Mouse (Mus musculus): ENCODE measurements around the gene Dusp22. TPM values are rescaled to one million over a fixed set of nuclear protein-coding genes. Genes with fewer than 3 reads are reported as not detected.

Gene Dusp22
- polyA plus RNA-seq, 1 experiment from 2014 or later: 6.7 TPM

- Histone ChIP-seq H3K9ac (no peak overlapping the region), H3K27me3 (replicated peaks) (no peaks in the 10 kb centered on the region), H3K27ac (no peak overlapping the region), H3K9me3 (replicated peaks) (no peaks in the 10 kb centered on the region), H3K4me3 (no peak overlapping the region), H3K36me3 (no peaks in the 10 kb centered on the region), H3K4me1 (no peaks in the 10 kb centered on the region), H3K4me2 (no peak overlapping the region)
- no peak for ATAC-seq
- WGBS (ENCODE audit: insufficient replicate concordance): 23% methylated on average over 4 of the region's 4 CpGs
These were observed 22.1 kb downstream of the Dusp22 start for GRCm38 (mm10) chr13:30681866-30682265.

DNA sequence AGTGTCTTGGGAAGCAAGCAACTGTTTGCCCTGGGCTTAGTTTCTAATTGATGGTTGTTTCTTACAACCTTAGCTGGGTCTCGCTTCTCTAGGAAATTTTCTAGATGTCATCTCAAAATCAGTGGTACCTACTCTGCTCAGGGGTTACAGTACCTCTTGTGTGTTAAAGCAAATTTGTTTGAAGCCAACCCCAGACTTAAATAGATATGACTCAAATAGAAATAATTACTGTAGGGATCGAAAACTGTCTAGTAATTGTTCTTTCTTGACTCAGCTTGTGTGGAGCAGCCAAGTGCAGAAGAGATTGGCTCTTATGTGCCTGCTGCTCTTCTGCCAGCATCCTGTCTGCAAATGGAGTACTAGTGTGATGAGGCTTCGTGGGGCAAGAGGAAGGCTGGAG lies 22.5 kb downstream of the Dusp22 start:
- Histone ChIP-seq H3K36me3 (no peaks in the 10 kb centered on the region), H3K9me3 (replicated peaks) (no peaks in the 10 kb centered on the region), H3K4me1 (no peaks in the 10 kb centered on the region), H3K9ac (no peak overlapping the region), H3K4me3 (no peak overlapping the region), H3K27me3 (replicated peaks) (no peaks in the 10 kb centered on the region), H3K27ac (no peak overlapping the region), H3K4me2 (no peak overlapping the region)
- 58% methylated on average over 3 of the region's 3 CpGs for WGBS (ENCODE audit: insufficient replicate concordance)
- ATAC-seq: no peak

DNA sequence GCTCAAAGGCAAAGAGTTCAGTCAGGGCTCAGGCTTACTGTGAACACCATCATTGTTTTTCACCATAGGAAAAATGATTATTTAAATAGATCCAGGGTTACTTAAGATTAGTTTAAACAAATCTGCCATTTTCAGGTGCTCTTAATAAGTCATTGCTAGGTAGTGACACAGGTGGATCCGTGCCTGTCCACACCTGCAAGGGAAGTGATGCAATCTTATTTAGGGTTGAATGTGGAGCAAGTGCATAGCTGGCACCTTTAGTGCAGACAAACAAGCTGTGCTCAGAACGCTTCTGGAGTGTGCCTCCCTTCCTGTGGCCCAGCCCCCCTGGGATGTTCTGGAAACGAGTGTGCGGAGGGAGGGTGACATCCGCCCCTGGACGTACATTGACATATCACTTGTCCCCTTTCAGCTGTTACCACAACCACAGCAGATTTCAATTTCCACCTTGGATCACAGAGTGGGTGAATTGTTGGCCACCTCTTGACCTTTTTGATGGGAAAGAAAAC lies 24.9 kb downstream of the Dusp22 start:
- Histone ChIP-seq H3K4me2 (no peak overlapping the region), H3K27me3 (replicated peaks) (no peaks in the 10 kb centered on the region), H3K4me1 (no peaks in the 10 kb centered on the region), H3K9ac (no peak overlapping the region), H3K27ac (no peak overlapping the region), H3K4me3 (no peak overlapping the region), H3K9me3 (replicated peaks) (no peaks in the 10 kb centered on the region), H3K36me3 (no peaks in the 10 kb centered on the region)
- WGBS (ENCODE audit: insufficient replicate concordance): 44% methylated on average over 6 of the region's 6 CpGs
- no peak for ATAC-seq

DNA sequence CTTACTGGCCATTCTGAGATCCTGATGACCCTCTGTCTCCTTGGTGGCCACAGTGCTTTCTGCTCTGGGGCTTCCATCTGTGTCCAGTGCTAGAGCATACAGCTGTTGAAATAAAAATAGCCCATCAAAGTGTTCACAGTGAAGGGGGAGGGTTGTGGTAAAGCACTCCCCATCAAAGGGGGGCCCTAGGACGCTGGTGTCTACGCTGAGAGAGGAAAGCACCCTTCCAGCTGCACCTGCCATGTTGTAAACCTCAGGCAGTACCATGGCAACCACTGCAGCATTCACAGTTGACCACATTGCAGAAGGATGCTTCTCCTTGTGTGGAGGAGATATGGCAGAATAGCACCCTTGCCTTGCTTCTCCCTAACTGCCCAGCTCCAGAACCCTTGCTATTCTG lies 26.2 kb downstream of the Dusp22 start:
- Histone ChIP-seq H3K27ac (no peak overlapping the region), H3K4me2 (no peak overlapping the region), H3K4me3 (no peak overlapping the region), H3K9me3 (replicated peaks) (no peaks in the 10 kb centered on the region), H3K36me3 (no peaks in the 10 kb centered on the region), H3K27me3 (replicated peaks) (no peaks in the 10 kb centered on the region), H3K9ac (no peak overlapping the region), H3K4me1 (no peaks in the 10 kb centered on the region)
- WGBS (ENCODE audit: insufficient replicate concordance): 46% methylated on average over 2 of the region's 2 CpGs
- ATAC-seq: no peak

GRCm38 (mm10) chr13:30688035-30688616 lies 28.3 kb downstream of the Dusp22 start:
- H3K4me2 ChIP-seq: no peak overlapping the region
- no peak overlapping the region for H3K9ac ChIP-seq
- no peaks in the 10 kb centered on the region for H3K27me3 ChIP-seq (replicated peaks)
- 80% methylated on average over 12 of the region's 12 CpGs for WGBS (ENCODE audit: insufficient replicate concordance)
- H3K4me3 ChIP-seq: no peak overlapping the region
- H3K4me1 ChIP-seq: no peaks in the 10 kb centered on the region
- H3K36me3 ChIP-seq: no peaks in the 10 kb centered on the region
- ATAC-seq: no peak
- H3K27ac ChIP-seq: no peak overlapping the region
- no peaks in the 10 kb centered on the region for H3K9me3 ChIP-seq (replicated peaks)

- Histone ChIP-seq H3K4me2 (no peak overlapping the region), H3K9ac (no peak overlapping the region), H3K9me3 (replicated peaks) (no peaks in the 10 kb centered on the region), H3K36me3 (no peaks in the 10 kb centered on the region), H3K27ac (no peak overlapping the region), H3K27me3 (replicated peaks) (no peaks in the 10 kb centered on the region), H3K4me1 (no peaks in the 10 kb centered on the region), H3K4me3 (no peak overlapping the region)
- 51% methylated on average over 5 of the region's 5 CpGs for WGBS (ENCODE audit: insufficient replicate concordance)
- ATAC-seq: no peak
These were observed 29.7 kb downstream of the Dusp22 start for GRCm38 (mm10) chr13:30689475-30689874.

DNA sequence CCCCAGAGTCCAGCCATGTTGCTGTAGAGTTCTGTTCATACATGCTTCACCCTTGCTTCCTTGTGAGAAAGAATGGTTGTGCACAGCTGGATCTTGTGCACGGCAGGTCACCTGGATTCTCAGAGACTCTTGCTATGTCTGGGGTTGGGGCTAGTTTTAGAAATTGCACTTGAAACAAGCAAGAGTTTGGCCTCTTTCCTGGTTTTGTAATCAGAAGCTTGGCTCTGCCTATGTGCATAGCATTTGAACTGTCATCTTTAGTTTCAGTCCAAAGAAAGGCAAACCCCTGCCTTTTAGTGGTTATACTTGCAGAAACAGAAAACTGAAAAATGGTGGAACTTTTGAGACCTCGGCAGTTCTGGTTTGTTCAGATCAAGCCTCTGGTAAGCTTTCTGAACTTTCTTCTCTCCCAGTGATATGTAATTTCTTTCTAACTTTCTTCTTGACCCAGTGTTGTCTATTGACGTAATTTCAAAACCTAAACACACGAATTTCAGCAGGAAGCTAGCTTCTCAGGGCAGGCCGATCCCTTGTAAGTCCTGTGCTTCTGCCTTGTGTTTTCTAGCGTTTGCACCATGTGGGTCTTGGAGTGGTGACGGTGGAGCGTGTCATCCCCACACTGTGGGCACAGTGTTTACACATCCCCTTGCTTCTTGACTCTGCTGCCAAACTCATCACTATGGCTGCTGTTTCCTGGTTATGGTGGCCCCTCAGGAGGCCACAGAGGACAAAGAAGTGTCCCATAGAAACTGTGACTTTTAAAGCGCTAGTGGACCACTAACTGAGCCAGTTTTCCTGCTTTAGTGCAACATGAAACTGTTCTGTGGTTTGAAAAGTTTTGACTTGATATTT lies 31.9 kb downstream of the Dusp22 start:
- Histone ChIP-seq H3K27me3 (replicated peaks) (no peaks in the 10 kb centered on the region), H3K4me2 (no peak overlapping the region), H3K4me3 (no peak overlapping the region), H3K36me3 (no peaks in the 10 kb centered on the region), H3K27ac (no peak overlapping the region), H3K4me1 (no peaks in the 10 kb centered on the region), H3K9ac (no peak overlapping the region), H3K9me3 (replicated peaks) (no peaks in the 10 kb centered on the region)
- ATAC-seq: no peak
- 72% methylated on average over 9 of the region's 9 CpGs for WGBS (ENCODE audit: insufficient replicate concordance)

GRCm38 (mm10) chr13:30692644-30693385 lies 33.0 kb downstream of the Dusp22 start:
- no peak overlapping the region for H3K9ac ChIP-seq
- 74% methylated on average over 7 of the region's 7 CpGs for WGBS (ENCODE audit: insufficient replicate concordance)
- H3K27ac ChIP-seq: no peak overlapping the region
- no peaks in the 10 kb centered on the region for H3K4me1 ChIP-seq
- H3K4me3 ChIP-seq: no peak overlapping the region
- H3K27me3 ChIP-seq (replicated peaks): no peaks in the 10 kb centered on the region
- no peaks in the 10 kb centered on the region for H3K9me3 ChIP-seq (replicated peaks)
- no peak for ATAC-seq
- no peak overlapping the region for H3K4me2 ChIP-seq
- H3K36me3 ChIP-seq: no peaks in the 10 kb centered on the region

GRCm38 (mm10) chr13:30695232-30695631 lies 35.4 kb downstream of the Dusp22 start:
- 45% methylated on average over 1 of the region's 1 CpGs for WGBS (ENCODE audit: insufficient replicate concordance)
- Histone ChIP-seq H3K4me2 (no peak overlapping the region), H3K4me1 (no peaks in the 10 kb centered on the region), H3K27ac (no peak overlapping the region), H3K9me3 (replicated peaks) (no peaks in the 10 kb centered on the region), H3K27me3 (replicated peaks) (no peaks in the 10 kb centered on the region), H3K36me3 (no peaks in the 10 kb centered on the region), H3K4me3 (no peak overlapping the region), H3K9ac (no peak overlapping the region)
- ATAC-seq: no peak

DNA sequence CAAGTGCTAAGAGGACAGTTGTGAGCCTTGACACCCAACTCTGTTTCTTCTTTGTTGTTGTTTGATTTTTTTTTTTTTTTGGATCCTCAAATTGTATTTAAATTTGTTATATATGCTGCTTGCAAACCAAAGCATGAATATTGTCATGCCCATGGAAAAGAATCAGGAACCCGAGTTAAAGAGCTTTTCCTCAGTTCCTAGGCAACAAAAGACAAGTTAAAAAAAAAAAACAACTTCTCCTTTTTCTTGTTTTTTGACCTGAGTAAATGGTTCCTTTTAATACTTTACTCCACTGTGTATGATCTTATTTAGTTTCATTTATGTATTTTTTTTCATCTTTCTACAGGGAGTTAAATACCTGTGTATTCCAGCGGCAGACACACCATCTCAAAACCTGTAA lies 36.1 kb downstream of the Dusp22 start:
- Histone ChIP-seq H3K27ac (no peak overlapping the region), H3K27me3 (replicated peaks) (no peaks in the 10 kb centered on the region), H3K4me2 (no peak overlapping the region), H3K9me3 (replicated peaks) (no peaks in the 10 kb centered on the region), H3K36me3 (no peaks in the 10 kb centered on the region), H3K9ac (no peak overlapping the region), H3K4me3 (no peak overlapping the region), H3K4me1 (no peaks in the 10 kb centered on the region)
- 50% methylated on average over 2 of the region's 2 CpGs for WGBS (ENCODE audit: insufficient replicate concordance)
- no peak for ATAC-seq

DNA sequence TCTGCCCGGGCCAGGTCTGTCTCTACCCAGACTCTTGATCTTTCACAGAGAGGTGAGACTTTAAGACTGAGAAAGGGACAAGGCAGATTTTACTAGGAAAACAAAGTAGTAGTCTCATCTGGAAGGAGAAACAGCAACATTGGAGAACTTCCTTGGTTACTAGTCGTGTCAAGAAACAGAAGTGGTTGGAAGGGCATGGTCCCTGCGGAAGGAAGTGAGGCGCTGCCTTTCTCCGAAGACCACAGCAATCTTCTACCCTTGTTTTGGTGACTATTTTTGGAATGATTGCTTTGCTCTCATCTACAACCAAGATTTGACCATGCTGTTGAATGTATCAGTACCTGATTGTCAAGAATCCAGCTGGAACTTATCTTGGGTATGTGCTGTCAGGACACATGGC lies 38.1 kb downstream of the Dusp22 start:
- no peak overlapping the region for H3K4me2 ChIP-seq
- ATAC-seq: no peak
- H3K27me3 ChIP-seq (replicated peaks): no peaks in the 10 kb centered on the region
- no peak overlapping the region for H3K4me3 ChIP-seq
- H3K27ac ChIP-seq: no peak overlapping the region
- no peaks in the 10 kb centered on the region for H3K36me3 ChIP-seq
- WGBS (ENCODE audit: insufficient replicate concordance): 51% methylated on average over 5 of the region's 5 CpGs
- H3K9me3 ChIP-seq (replicated peaks): no peaks in the 10 kb centered on the region
- H3K9ac ChIP-seq: no peak overlapping the region
- no peaks in the 10 kb centered on the region for H3K4me1 ChIP-seq

- 68% methylated on average over 5 of the region's 5 CpGs for WGBS (ENCODE audit: insufficient replicate concordance)
- no peak for ATAC-seq
- H3K27me3 ChIP-seq (replicated peaks): no peaks in the 10 kb centered on the region
These were observed 42.9 kb downstream of the Dusp22 start for GRCm38 (mm10) chr13:30702695-30703094.

More at GRCm38 (mm10) chr13:30702695-30703094, 42.9 kb downstream of the Dusp22 start:
- Histone ChIP-seq H3K36me3 (no peaks in the 10 kb centered on the region), H3K4me1 (no peaks in the 10 kb centered on the region), H3K9ac (no peak overlapping the region), H3K27ac (no peak overlapping the region), H3K4me3 (no peak overlapping the region), H3K9me3 (replicated peaks) (no peaks in the 10 kb centered on the region), H3K4me2 (no peak overlapping the region)
